Mouse (Mus musculus) CH12.LX (cell line): ENCODE measurements at regions not wholly inside any gene's neighbourhood (a gene's known extent, or its start where the extent isn't known, plus 50 kb on each side); places are given as distances from the start of the nearest gene placed in this dataset.

Experiments
- DNase-seq: peaks from one replicate; pipeline ENCODE4 v3.0.0-alpha.2; 2013; ENCODE audit errors: extremely low read depth
- H3K27ac ChIP-seq: 2 replicates; pipeline ENCODE4 v1.5.1; 2012; ENCODE audit warnings: low read depth, mild to moderate bottlenecking, control low read depth, moderate library complexity; ENCODE audit not compliant: insufficient read depth
- H3K27me3 ChIP-seq: replicated peaks from 2 replicates; pipeline ENCODE3; 2012; ENCODE audit warnings: inconsistent platforms
- H3K36me3 ChIP-seq, 2 experiments: replicated peaks in 1 of 2; 2 replicates each; pipeline versions ENCODE3 to v1.6.1; 2012; ENCODE audit warnings: inconsistent platforms in 1 of 2, low read length in 1 of 2, mild to moderate bottlenecking in 1 of 2, mixed read lengths in 1 of 2, moderate library complexity in 1 of 2; ENCODE audit not compliant: control insufficient read depth in 1 of 2, insufficient read depth in 1 of 2
- H3K4me1 ChIP-seq, 2 experiments: 2 replicates each; pipeline ENCODE4 v1.6.1; 2012; ENCODE audit warnings: inconsistent platforms in 1 of 2, moderate library complexity in 1 of 2; ENCODE audit not compliant: insufficient read depth in 2 of 2, control insufficient read depth in 1 of 2
- H3K4me2 ChIP-seq: 2 replicates; pipeline ENCODE4 v1.6.1; 2012; ENCODE audit warnings: low read depth, mild to moderate bottlenecking, control low read depth; ENCODE audit not compliant: poor library complexity, insufficient read depth, severe bottlenecking
- H3K4me3 ChIP-seq, 3 experiments: fragments of 150-350 bp in 1 of 3; sonication (generic) in 1 of 3; replicated peaks in 1 of 3; 2 replicates each; pipeline versions ENCODE3 to v1.5.1; 2011 to 2012; ENCODE audit warnings: low read depth in 2 of 3, low read length in 2 of 3, mild to moderate bottlenecking in 2 of 3, moderate library complexity in 2 of 3, control low read depth in 1 of 3, improper control_type of control experiment in 1 of 3, inconsistent platforms in 1 of 3, mixed read lengths in 1 of 3; ENCODE audit not compliant: poor library complexity in 1 of 3
- H3K79me2 ChIP-seq: replicated peaks from 2 replicates; pipeline ENCODE4 v1.6.1; 2012; ENCODE audit warnings: mild to moderate bottlenecking, moderate library complexity; ENCODE audit not compliant: control insufficient read depth, poor library complexity, insufficient read depth, severe bottlenecking; ENCODE audit errors: extremely low read depth
- H3K9ac ChIP-seq: 2 replicates; pipeline ENCODE4 v1.6.1; 2012; ENCODE audit warnings: low read depth, mild to moderate bottlenecking, control low read depth, moderate library complexity; ENCODE audit not compliant: insufficient read depth
- H3K9me3 ChIP-seq: replicated peaks from 2 replicates; pipeline ENCODE3; 2012; ENCODE audit warnings: low read length, inconsistent platforms, mixed read lengths
- BHLHE40 ChIP-seq: IDR thresholded peaks from 2 replicates; pipeline ENCODE4 v1.6.1; 2011; ENCODE audit warnings: mild to moderate bottlenecking, low read depth, low read length, improper control_type of control experiment
- E2F4 ChIP-seq: IDR thresholded peaks from 2 replicates; pipeline ENCODE4 v1.6.1; 2011; ENCODE audit warnings: low read depth, low read length, improper control_type of control experiment; ENCODE audit not compliant: insufficient replicate concordance
- JUND ChIP-seq: conservative IDR thresholded peaks from 2 replicates; pipeline ENCODE4 v1.6.1; 2011; ENCODE audit warnings: low read depth, low read length, improper control_type of control experiment
- MAFK ChIP-seq: IDR thresholded peaks from 2 replicates; pipeline ENCODE4 v1.6.1; 2011; ENCODE audit warnings: low read length, improper control_type of control experiment; ENCODE audit not compliant: insufficient replicate concordance
- SIN3A ChIP-seq: IDR thresholded peaks from 2 replicates; pipeline ENCODE4 v1.6.1; 2012; ENCODE audit warnings: low read length, improper control_type of control experiment, inconsistent platforms
- TBP ChIP-seq: conservative IDR thresholded peaks from 2 replicates; pipeline ENCODE4 v1.6.1; 2011; ENCODE audit warnings: low read depth, low read length, improper control_type of control experiment
- USF1 ChIP-seq: IDR thresholded peaks from 2 replicates; pipeline ENCODE4 v1.6.1; 2014; ENCODE audit warnings: low read depth, mild to moderate bottlenecking, inconsistent platforms, low read length, improper control_type of control experiment
- dilution Hi-C: fragments of 300-500 bp; cut with MboI; formaldehyde crosslinking; loops from 2 replicates; pipeline ENCODE4 v1.14.3; 2020; ENCODE audit warnings: low sequenced_read_pairs; ENCODE audit not compliant: extremely low pct_unique_long_range_greater_than_20kb, extremely low pct_ligation_motif_present
- in situ Hi-C: fragments of 300-500 bp; cut with MboI; formaldehyde crosslinking; loops from 3 replicates; pipeline ENCODE4 v1.14.3; 2019; ENCODE audit warnings: low sequenced_read_pairs, low pct_ligation_motif_present, low pct_unique_long_range_greater_than_20kb, mixed read lengths

DNA sequence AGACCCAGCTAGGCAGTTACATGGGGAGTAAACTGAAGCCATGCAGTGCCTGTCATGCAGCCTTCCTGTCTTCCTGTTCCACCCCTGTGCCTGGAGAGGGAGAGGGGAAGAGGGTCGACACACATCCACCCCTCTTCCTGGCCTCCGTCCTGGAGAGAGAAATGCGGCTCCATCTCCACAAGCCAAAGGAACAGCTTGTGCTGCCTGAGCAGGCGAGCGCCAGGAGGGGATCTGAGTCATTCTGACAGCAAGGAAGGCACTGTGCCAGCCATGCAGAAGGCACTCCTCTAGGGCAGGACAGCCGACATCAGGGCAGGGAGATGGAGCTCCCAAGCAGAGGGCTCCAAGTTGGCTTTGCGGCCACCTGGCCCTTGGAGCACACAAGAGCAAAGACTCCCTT, 50.6 kb upstream of the Kcna5 start:
- in situ Hi-C loops: no loop called here

More for the DNA sequence above, 50.6 kb upstream of the Kcna5 start:
- no peak for DNase-seq
- Histone ChIP-seq H3K4me2 (no peak overlapping the region), H3K9ac (no peak overlapping the region), H3K9me3 (peaks cover 2% of the 10 kb centered on the region), H3K27ac (no peak overlapping the region), H3K4me1 (no peaks in the 10 kb centered on the region), H3K27me3 (peaks cover 98% of the 10 kb centered on the region), H3K4me3 (no peak overlapping the region), H3K79me2 (no peaks in the 10 kb centered on the region), H3K36me3 (no peaks in the 10 kb centered on the region)
- TF ChIP-seq BHLHE40 (no peak), TBP (no peak), E2F4 (no peak), SIN3A (no peak), JUND (no peak), USF1 (no peak), MAFK (no peak)
- dilution Hi-C loops: no loop called here
